Mouse (Mus musculus): Measurements from ENCODE around the gene Pdk2. TPM values are rescaled to one million over a fixed set of nuclear protein-coding genes. Genes with fewer than 3 reads are reported as not detected.
A peak's percentile ranks its signal among the peaks of the same experiment; 100 is the strongest.

The Pdk2 gene
- total and polyA plus RNA-seq, 2 experiments from 2014 or later: 168 to 179 TPM

DNA sequence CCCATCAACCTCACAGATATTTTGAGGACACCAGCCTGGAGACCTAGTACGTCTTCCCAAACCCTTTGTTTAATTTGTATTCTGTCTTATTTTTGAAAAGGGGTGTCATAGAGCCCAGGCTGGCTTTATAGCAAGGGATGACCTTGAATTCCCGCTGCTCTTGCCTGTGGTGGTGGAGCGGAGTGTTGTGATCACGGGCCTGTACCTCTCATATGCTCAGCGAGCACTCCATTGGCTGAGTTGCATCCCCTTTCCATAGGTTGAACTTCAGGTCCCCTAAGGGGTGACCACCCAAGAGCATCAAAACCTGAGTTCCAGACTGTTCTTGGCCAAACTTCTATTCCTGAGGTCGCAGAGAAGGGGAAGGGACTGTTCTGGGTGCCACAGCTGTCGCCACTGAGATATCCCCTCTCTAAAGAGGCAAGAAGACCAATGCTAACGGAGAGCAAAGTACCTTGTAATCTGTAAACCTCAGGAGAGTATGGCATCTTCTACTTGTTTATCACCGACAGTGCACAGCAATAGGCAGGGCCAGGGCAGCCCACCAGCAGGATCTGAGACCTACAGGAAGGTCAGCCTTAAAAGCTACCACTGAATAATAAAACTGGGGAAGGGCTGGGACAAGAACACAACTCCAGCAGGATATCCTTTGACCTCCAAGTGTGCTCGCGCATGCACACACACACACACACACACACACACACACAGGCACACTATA lies 61.5 kb downstream of the Pdk2 start:
- Histone ChIP-seq H3K27me3 (ENCODE audit: control insufficient read depth, insufficient read depth, low read length) (no peaks in the 10 kb centered on the region), H3K9me3 (replicated peaks; ENCODE audit: control insufficient read depth, low read length) (no peaks in the 10 kb centered on the region), H3K4me1 (ENCODE audit: control insufficient read depth, insufficient read depth) (peaks cover 19% of the 10 kb centered on the region; the same call in 1 of the 2 replicates), H3K36me3 (replicated peaks; ENCODE audit: control insufficient read depth, insufficient read depth, low read length) (no peaks in the 10 kb centered on the region), H3K9ac (replicated peaks; ENCODE audit: low read depth, low read length) (no peak overlapping the region), H3K4me2 (ENCODE audit: low read depth, low read length) (peak overlapping the region; percentile 53), H3K4me3 (ENCODE audit: low read depth, low read length) (peak overlapping the region; percentile 25; the same call in 1 of the 2 replicates), H3K27ac (ENCODE audit: low read depth) (peak overlapping the region; percentile 28; the same call in 1 of the 2 replicates)
- no peak for TF ChIP-seq EP300 (IDR thresholded peaks at IDR 0.05; ENCODE audit: low read depth)
- no peak for TF ChIP-seq CTCF (IDR thresholded peaks at IDR 0.05; ENCODE audit: low read depth)
- no peak for ATAC-seq (ENCODE audit: insufficient read depth, low read depth)
- WGBS: 69% methylated on average over 11 of the region's 11 CpGs
- no peak for DNase-seq (ENCODE audit: low spot score)

DNA sequence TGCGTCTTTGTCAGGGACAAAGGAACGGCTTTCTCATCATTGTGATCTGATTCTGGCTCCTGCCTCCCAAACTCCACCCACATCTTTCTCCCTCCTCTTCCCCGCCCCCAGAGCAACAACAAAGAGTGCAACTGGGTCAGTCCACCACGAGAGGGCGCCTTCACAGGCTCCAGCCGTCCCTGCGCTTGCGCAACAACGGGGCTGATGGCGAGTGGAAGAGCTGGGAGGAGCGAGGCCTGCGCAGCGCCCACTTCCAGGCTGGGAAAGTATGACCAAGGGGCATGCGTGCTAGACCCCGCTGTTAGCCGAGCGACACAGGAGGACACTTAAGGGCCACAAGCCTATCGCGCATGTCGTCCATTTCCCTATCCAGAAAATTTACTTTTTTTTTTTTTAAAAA lies 62.2 kb downstream of the Pdk2 start:
- TF ChIP-seq EP300 (IDR thresholded peaks at IDR 0.05; ENCODE audit: low read depth) (no peak), CTCF (IDR thresholded peaks at IDR 0.05; ENCODE audit: low read depth) (peak; percentile 100)
- peak; percentile 94 for DNase-seq (ENCODE audit: low spot score)
- H3K4me1 ChIP-seq (ENCODE audit: control insufficient read depth, insufficient read depth): peaks cover 21% of the 10 kb centered on the region; the same call in 1 of the 2 replicates
- H3K27me3 ChIP-seq (ENCODE audit: control insufficient read depth, insufficient read depth, low read length): no peaks in the 10 kb centered on the region
- H3K9ac ChIP-seq (replicated peaks; ENCODE audit: low read depth, low read length): no peak overlapping the region
- H3K9me3 ChIP-seq (replicated peaks; ENCODE audit: control insufficient read depth, low read length): no peaks in the 10 kb centered on the region
- H3K27ac ChIP-seq (ENCODE audit: low read depth): peak overlapping the region; percentile 28; the same call in 1 of the 2 replicates
- H3K36me3 ChIP-seq (replicated peaks; ENCODE audit: control insufficient read depth, insufficient read depth, low read length): no peaks in the 10 kb centered on the region
- WGBS: under 1% methylated on average over 20 of the region's 20 CpGs
- peak; percentile 88 for ATAC-seq (ENCODE audit: insufficient read depth, low read depth)
- H3K4me2 ChIP-seq (ENCODE audit: low read depth, low read length): peak overlapping the region; percentile 53
- H3K4me3 ChIP-seq (ENCODE audit: low read depth, low read length): peak overlapping the region; percentile 25; the same call in 1 of the 2 replicates

DNA sequence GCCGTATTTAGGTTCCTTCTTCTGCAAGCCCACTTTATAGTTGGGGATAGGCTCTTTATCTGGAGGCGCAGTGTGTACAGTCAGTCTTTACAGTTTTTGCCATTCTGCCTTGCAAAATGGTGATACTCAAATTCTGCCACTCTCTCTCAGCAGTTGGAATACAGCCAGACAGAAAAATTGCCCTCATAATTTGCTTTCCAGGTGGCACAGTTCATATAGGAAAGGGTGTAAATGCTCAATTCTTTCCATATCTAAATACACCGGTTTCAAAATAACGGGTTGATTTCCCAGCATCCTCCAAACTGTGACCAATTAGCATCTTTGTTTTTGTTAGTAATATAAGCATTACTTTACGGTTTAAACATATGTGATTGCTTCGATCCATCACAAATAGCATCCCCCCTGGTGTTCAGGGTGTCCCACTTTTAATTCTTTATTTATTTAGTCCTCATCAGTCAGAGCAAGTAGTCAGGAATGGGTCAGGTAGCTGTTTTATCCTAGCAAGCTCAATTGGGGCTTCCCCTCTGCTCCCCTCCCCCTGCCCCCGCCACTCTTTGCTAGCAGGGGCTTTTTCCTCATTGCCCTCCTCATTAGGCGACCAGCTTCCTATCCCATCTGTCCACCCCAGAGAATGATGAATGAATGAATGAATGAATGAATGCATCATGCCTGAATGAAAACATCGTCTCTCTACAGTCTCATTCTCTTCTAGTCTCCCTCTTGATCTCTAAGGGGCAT lies 62.8 kb downstream of the Pdk2 start:
- no peak overlapping the region for H3K27ac ChIP-seq (ENCODE audit: low read depth)
- H3K4me2 ChIP-seq (ENCODE audit: low read depth, low read length): peak overlapping the region; percentile 53; the same call in 1 of the 2 replicates
- no peak for DNase-seq (ENCODE audit: low spot score)
- WGBS: 34% methylated on average over 9 of the region's 9 CpGs
- no peak for ATAC-seq (ENCODE audit: insufficient read depth, low read depth)
- H3K27me3 ChIP-seq (ENCODE audit: control insufficient read depth, insufficient read depth, low read length): no peaks in the 10 kb centered on the region
- H3K4me1 ChIP-seq (ENCODE audit: control insufficient read depth, insufficient read depth): peaks cover 25% of the 10 kb centered on the region; the same call in 1 of the 2 replicates
- TF ChIP-seq EP300 (IDR thresholded peaks at IDR 0.05; ENCODE audit: low read depth) (no peak), CTCF (IDR thresholded peaks at IDR 0.05; ENCODE audit: low read depth) (no peak)
- H3K36me3 ChIP-seq (replicated peaks; ENCODE audit: control insufficient read depth, insufficient read depth, low read length): no peaks in the 10 kb centered on the region
- no peak overlapping the region for H3K9ac ChIP-seq (replicated peaks; ENCODE audit: low read depth, low read length)
- no peaks in the 10 kb centered on the region for H3K9me3 ChIP-seq (replicated peaks; ENCODE audit: control insufficient read depth, low read length)
- no peak overlapping the region for H3K4me3 ChIP-seq (ENCODE audit: low read depth, low read length)

Other genes with a start within 250 kb of the Pdk2 start
- 263 and 322 TPM in 2 replicates for gene Col1a1, start 105.1 kb downstream of the Pdk2 start, total RNA-seq (2014; rRNA removed; ENCODE audit: low replicate concordance)
- 334 and 345 TPM in 2 replicates for gene Col1a1, start 105.1 kb downstream of the Pdk2 start, polyA plus RNA-seq (2015; fragmentation: Nextera tagmentation; extraction: Ambion mirVana)
- not detected in 2 replicates for gene Hils1, start 73.8 kb downstream of the Pdk2 start, total RNA-seq (2014; rRNA removed; ENCODE audit: low replicate concordance)
- 0.27 TPM in 1 of 2 replicates, not detected in the other for gene Hils1, start 73.8 kb downstream of the Pdk2 start, polyA plus RNA-seq (2015; fragmentation: Nextera tagmentation; extraction: Ambion mirVana)
- gene Sgca, start 65.0 kb downstream of the Pdk2 start, total RNA-seq (2014; rRNA removed; ENCODE audit: low replicate concordance): 47.5 and 313 TPM in 2 replicates
- 62.2 and 62.4 TPM in 2 replicates for gene Sgca, start 65.0 kb downstream of the Pdk2 start, polyA plus RNA-seq (2015; fragmentation: Nextera tagmentation; extraction: Ambion mirVana)
- gene Ppp1r9b, start 50.3 kb downstream of the Pdk2 start, total RNA-seq (2014; rRNA removed; ENCODE audit: low replicate concordance): 27.6 and 38.6 TPM in 2 replicates
- gene Ppp1r9b, start 50.3 kb downstream of the Pdk2 start, polyA plus RNA-seq (2015; fragmentation: Nextera tagmentation; extraction: Ambion mirVana): 4.5 and 4.7 TPM in 2 replicates
- 6.2 and 9.5 TPM in 2 replicates for gene Samd14, start 31.5 kb downstream of the Pdk2 start, total RNA-seq (2014; rRNA removed; ENCODE audit: low replicate concordance)
- 4.6 and 4.8 TPM in 2 replicates for gene Samd14, start 31.5 kb downstream of the Pdk2 start, polyA plus RNA-seq (2015; fragmentation: Nextera tagmentation; extraction: Ambion mirVana)
- 12.2 and 47.8 TPM in 2 replicates for gene Itga3, start 35.4 kb upstream of the Pdk2 start, total RNA-seq (2014; rRNA removed; ENCODE audit: low replicate concordance)
- gene Itga3, start 35.4 kb upstream of the Pdk2 start, polyA plus RNA-seq (2015; fragmentation: Nextera tagmentation; extraction: Ambion mirVana): 6.6 and 7.2 TPM in 2 replicates
- gene Dlx3, start 78.8 kb upstream of the Pdk2 start, total RNA-seq (2014; rRNA removed; ENCODE audit: low replicate concordance): not detected in 2 replicates
- not detected in 2 replicates for gene Dlx3, start 78.8 kb upstream of the Pdk2 start, polyA plus RNA-seq (2015; fragmentation: Nextera tagmentation; extraction: Ambion mirVana)
- gene Dlx4, start 104.9 kb upstream of the Pdk2 start, total RNA-seq (2014; rRNA removed; ENCODE audit: low replicate concordance): 0.31 TPM in 1 of 2 replicates, not detected in the other
- gene Dlx4, start 104.9 kb upstream of the Pdk2 start, polyA plus RNA-seq (2015; fragmentation: Nextera tagmentation; extraction: Ambion mirVana): 0.05 and 0.11 TPM in 2 replicates
- gene Tac4, start 220.2 kb upstream of the Pdk2 start, total RNA-seq (2014; rRNA removed; ENCODE audit: low replicate concordance): not detected in 2 replicates
- not detected in 2 replicates for gene Tac4, start 220.2 kb upstream of the Pdk2 start, polyA plus RNA-seq (2015; fragmentation: Nextera tagmentation; extraction: Ambion mirVana)

Data from heart, postnatal 0 days (tissue).